Mouse (Mus musculus) lung, postnatal 0 days (tissue): Measurements from ENCODE around the gene Mpped1. TPM values are rescaled to one million over a fixed set of nuclear protein-coding genes. Genes with fewer than 3 reads are reported as not detected.

ENCODE experiments used
- ATAC-seq: fragments of 200-750 bp; cut with Nextera tagmentation; 2 replicates; pipeline ENCODE4 v1.8.0; 2017; ENCODE audit warnings: moderate library complexity
- DNase-seq: peaks from one replicate; pipeline ENCODE4 v3.0.0-alpha.2; 2016; ENCODE audit warnings: low spot score
- H3K27ac ChIP-seq: fragments of 300-500 bp; sonication (generic); 2 replicates; pipeline ENCODE4 v1.5.1; 2014; ENCODE audit warnings: antibody characterized with exemption, mild to moderate bottlenecking, low read length, mixed read lengths
- H3K27me3 ChIP-seq: fragments of 300-500 bp; sonication (generic); replicated peaks from 2 replicates; pipeline ENCODE4 v1.6.1; 2014; ENCODE audit warnings: low read length, mixed read lengths; ENCODE audit not compliant: insufficient read depth
- H3K36me3 ChIP-seq: fragments of 300-500 bp; sonication (generic); 2 replicates; pipeline ENCODE4 v1.6.1; 2014; ENCODE audit warnings: low read length, mixed read lengths; ENCODE audit not compliant: insufficient read depth
- H3K4me1 ChIP-seq: fragments of 300-500 bp; sonication (generic); 2 replicates; pipeline ENCODE4 v1.6.1; 2014; ENCODE audit warnings: antibody characterized with exemption, low read depth, low read length, mixed read lengths; ENCODE audit not compliant: insufficient read depth
- H3K4me2 ChIP-seq: fragments of 300-500 bp; sonication (generic); replicated peaks from 2 replicates; pipeline ENCODE4 v1.6.1; 2014; ENCODE audit warnings: low read depth, mild to moderate bottlenecking, low read length, moderate library complexity, mixed read lengths
- H3K4me3 ChIP-seq: fragments of 300-500 bp; sonication (generic); 2 replicates; pipeline ENCODE4 v1.5.1; 2014; ENCODE audit warnings: low read depth, low read length
- H3K9ac ChIP-seq: fragments of 300-500 bp; sonication (generic); replicated peaks from 2 replicates; pipeline ENCODE4 v1.6.1; 2014; ENCODE audit warnings: low read depth, mild to moderate bottlenecking
- H3K9me3 ChIP-seq: fragments of 300-500 bp; sonication (generic); 2 replicates; pipeline ENCODE4 v1.6.1; 2016; ENCODE audit warnings: low read length, mixed read lengths
- CTCF ChIP-seq: IDR thresholded peaks from 2 replicates; pipeline ENCODE4 v1.5.1; 2016; ENCODE audit warnings: antibody characterized with exemption, mild to moderate bottlenecking
- EP300 ChIP-seq: IDR thresholded peaks from 2 replicates; pipeline ENCODE4 v1.6.1; 2016; ENCODE audit warnings: antibody characterized with exemption, mild to moderate bottlenecking, control low read depth
- WGBS: fragments of 180-500 bp; shearing (Covaris S2); extraction: QIAGEN DNeasy Blood & Tissue Kit; methylation state at CpG from one replicate; pipeline ENCODE4 v1.1.7; 2014; 5-methylcytosine and 5-hydroxymethylcytosine counted together
- polyA plus RNA-seq: library from polyadenylated mRNA; unstranded; fragments of >200 nt; fragmentation: Nextera tagmentation; extraction: Ambion mirVana; gene quantifications from 2 replicates; pipeline ENCODE4 v1.2.1, GENCODE M21; 2015

Gene Mpped1
- polyA plus RNA-seq, 1 experiment from 2014 or later, result not detected

GRCm38 (mm10) chr15:83842915-83843789 is 63.9 kb downstream of the Mpped1 start:
- Histone ChIP-seq H3K9me3 (no peaks in the 10 kb centered on the region), H3K4me1 (no peaks in the 10 kb centered on the region), H3K27ac (no peak overlapping the region), H3K4me2 (no peak overlapping the region), H3K4me3 (no peak overlapping the region), H3K27me3 (no peaks in the 10 kb centered on the region), H3K9ac (no peak overlapping the region), H3K36me3 (no peaks in the 10 kb centered on the region)
- DNase-seq (no peak), ATAC-seq (no peak)
- no peak for TF ChIP-seq CTCF
- TF ChIP-seq EP300, result no peak
- WGBS, result 53% methylated on average over 22 of the region's 22 CpGs

GRCm38 (mm10) chr15:83845734-83846133 is 66.5 kb downstream of the Mpped1 start:
- no peak overlapping the region for H3K4me3 ChIP-seq
- ATAC-seq, result no peak
- no peak for DNase-seq
- H3K9me3 ChIP-seq, result no peaks in the 10 kb centered on the region
- no peak for TF ChIP-seq EP300
- no peak for TF ChIP-seq CTCF
- no peaks in the 10 kb centered on the region for H3K4me1 ChIP-seq
- H3K27me3 ChIP-seq, result no peaks in the 10 kb centered on the region
- WGBS, result 37% methylated on average over 11 of the region's 11 CpGs
- H3K9ac ChIP-seq, result no peak overlapping the region
- H3K4me2 ChIP-seq, result no peak overlapping the region
- H3K27ac ChIP-seq, result no peak overlapping the region
- no peaks in the 10 kb centered on the region for H3K36me3 ChIP-seq

DNA sequence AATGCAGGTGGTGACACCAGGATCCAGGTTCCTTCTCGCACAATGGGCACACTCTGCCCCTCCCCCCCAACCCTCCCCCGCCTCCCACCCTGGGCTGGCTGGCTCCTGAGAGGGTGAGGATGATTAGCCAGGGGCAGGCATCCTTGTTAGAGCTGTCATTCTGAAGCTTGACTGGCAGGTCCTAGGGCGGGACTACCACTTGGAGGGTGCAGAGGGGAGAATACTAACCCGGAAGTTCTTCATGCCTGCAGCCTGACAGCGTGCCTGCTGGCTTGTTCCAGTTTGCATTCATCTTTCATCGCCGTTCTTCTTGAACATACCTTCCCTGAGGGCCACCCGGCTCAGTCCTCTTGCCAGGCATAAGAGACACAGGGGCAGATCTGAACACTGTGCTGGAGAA is 67.3 kb downstream of the Mpped1 start:
- 31% methylated on average over 7 of the region's 8 CpGs for WGBS
- TF ChIP-seq EP300 (no peak), CTCF (no peak)
- DNase-seq (no peak), ATAC-seq (no peak)
- H3K4me3 ChIP-seq, result no peak overlapping the region
- no peak overlapping the region for H3K4me2 ChIP-seq
- H3K9me3 ChIP-seq, result no peaks in the 10 kb centered on the region
- no peaks in the 10 kb centered on the region for H3K27me3 ChIP-seq
- no peaks in the 10 kb centered on the region for H3K4me1 ChIP-seq
- H3K27ac ChIP-seq, result no peak overlapping the region
- H3K9ac ChIP-seq, result no peak overlapping the region
- H3K36me3 ChIP-seq, result no peaks in the 10 kb centered on the region

GRCm38 (mm10) chr15:83847512-83847911 is 68.2 kb downstream of the Mpped1 start:
- Histone ChIP-seq H3K4me2 (no peak overlapping the region), H3K4me3 (no peak overlapping the region), H3K27ac (no peak overlapping the region), H3K9me3 (no peaks in the 10 kb centered on the region), H3K4me1 (no peaks in the 10 kb centered on the region), H3K27me3 (no peaks in the 10 kb centered on the region), H3K36me3 (no peaks in the 10 kb centered on the region), H3K9ac (no peak overlapping the region)
- TF ChIP-seq EP300, result no peak
- no peak for TF ChIP-seq CTCF
- DNase-seq (no peak), ATAC-seq (no peak)
- WGBS, result 60% methylated on average over 4 of the region's 4 CpGs

DNA sequence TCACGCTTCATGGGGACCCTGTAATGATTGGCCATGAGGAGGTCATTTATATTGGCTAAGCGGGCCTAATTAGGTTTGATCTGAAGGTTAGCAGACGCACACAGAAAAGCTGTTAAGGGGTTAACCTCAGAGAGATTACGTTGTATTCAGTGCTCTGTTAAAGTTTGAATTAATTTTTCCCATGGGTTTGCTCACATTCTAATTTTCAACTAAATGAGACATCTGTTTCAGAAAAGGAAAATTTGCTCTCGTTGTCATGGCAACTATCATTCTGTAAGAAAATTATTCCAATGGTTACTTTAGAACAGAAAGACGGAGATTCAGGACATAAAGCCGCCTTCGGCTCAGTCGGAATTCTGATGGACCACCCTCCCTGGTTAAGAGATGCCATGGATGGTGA is 68.9 kb downstream of the Mpped1 start:
- 66% methylated on average over 9 of the region's 9 CpGs for WGBS
- no peak overlapping the region for H3K27ac ChIP-seq
- no peak overlapping the region for H3K9ac ChIP-seq
- ATAC-seq, result no peak
- H3K27me3 ChIP-seq, result no peaks in the 10 kb centered on the region
- TF ChIP-seq CTCF (no peak), EP300 (no peak)
- DNase-seq, result no peak
- H3K4me3 ChIP-seq, result no peak overlapping the region
- no peak overlapping the region for H3K4me2 ChIP-seq
- no peaks in the 10 kb centered on the region for H3K4me1 ChIP-seq
- H3K9me3 ChIP-seq, result no peaks in the 10 kb centered on the region
- no peaks in the 10 kb centered on the region for H3K36me3 ChIP-seq

- Histone ChIP-seq H3K9ac (no peak overlapping the region), H3K4me1 (no peaks in the 10 kb centered on the region), H3K9me3 (no peaks in the 10 kb centered on the region), H3K4me3 (no peak overlapping the region), H3K36me3 (no peaks in the 10 kb centered on the region), H3K27ac (no peak overlapping the region), H3K27me3 (no peaks in the 10 kb centered on the region), H3K4me2 (no peak overlapping the region)
- DNase-seq (no peak), ATAC-seq (no peak)
- TF ChIP-seq EP300 (no peak), CTCF (no peak)
- WGBS, result 54% methylated on average over 5 of the region's 5 CpGs
These were observed 74.1 kb downstream of the Mpped1 start for GRCm38 (mm10) chr15:83853400-83853811.
